Mouse (Mus musculus) telencephalon, adult 2 months (tissue): ENCODE data around the gene Ptprk.

ENCODE experiments used
- DNase-seq: peaks from one replicate; pipeline ENCODE4 v3.0.0-alpha.2; 2011; ENCODE audit warnings: low read depth, low spot score

The Ptprk gene

GRCm38 (mm10) chr10:28074653-28075451 is at the start of gene Ptprk:
TSS of gene Ptprk (plus strand) at chr10:28074820.
- peak; percentile 79 for DNase-seq

GRCm38 (mm10) chr10:28027791-28028190 is 46.8 kb upstream of the Ptprk start:
- DNase-seq, result peak; percentile 18

- DNase-seq, result no peak
Observed at GRCm38 (mm10) chr10:28036456-28036855, 38.2 kb upstream of the Ptprk start.

- DNase-seq, result no peak
Observed at GRCm38 (mm10) chr10:28054764-28055163, 19.9 kb upstream of the Ptprk start.

GRCm38 (mm10) chr10:28059222-28059621 is 15.4 kb upstream of the Ptprk start:
- DNase-seq, result no peak

- DNase-seq, result peak; percentile 68
Observed at GRCm38 (mm10) chr10:28067997-28068396, 6.6 kb upstream of the Ptprk start.

GRCm38 (mm10) chr10:28073991-28074652 is 498 bp upstream of the Ptprk start:
- DNase-seq, result peak; percentile 60

- DNase-seq, result no peak
Observed at GRCm38 (mm10) chr10:28075491-28076035, 943 bp downstream of the Ptprk start.

GRCm38 (mm10) chr10:28076036-28076855 is 1.6 kb downstream of the Ptprk start:
- no peak for DNase-seq

- no peak for DNase-seq
Observed at GRCm38 (mm10) chr10:28078270-28078669, 3.6 kb downstream of the Ptprk start.

GRCm38 (mm10) chr10:28081221-28081620 is 6.6 kb downstream of the Ptprk start:
- no peak for DNase-seq

GRCm38 (mm10) chr10:28083183-28083582 is 8.6 kb downstream of the Ptprk start:
- DNase-seq, result no peak

GRCm38 (mm10) chr10:28083625-28084024 is 9.0 kb downstream of the Ptprk start:
- no peak for DNase-seq

- DNase-seq, result no peak
Observed at GRCm38 (mm10) chr10:28087341-28087740, 12.7 kb downstream of the Ptprk start.

- DNase-seq, result no peak
Observed at GRCm38 (mm10) chr10:28087749-28088148, 13.1 kb downstream of the Ptprk start.

- no peak for DNase-seq
Observed at GRCm38 (mm10) chr10:28096007-28096406, 21.4 kb downstream of the Ptprk start.

- DNase-seq, result no peak
Observed at GRCm38 (mm10) chr10:28097637-28098036, 23.0 kb downstream of the Ptprk start.

- DNase-seq, result no peak
Observed at GRCm38 (mm10) chr10:28098923-28099322, 24.3 kb downstream of the Ptprk start.

- DNase-seq, result no peak
Observed at GRCm38 (mm10) chr10:28103406-28103906, 28.8 kb downstream of the Ptprk start.

GRCm38 (mm10) chr10:28103924-28104323 is 29.3 kb downstream of the Ptprk start:
- DNase-seq, result no peak

- no peak for DNase-seq
Observed at GRCm38 (mm10) chr10:28105247-28105646, 30.6 kb downstream of the Ptprk start.
